Mouse (Mus musculus) G1E (cell line): ENCODE data around the gene Tsc1.

ENCODE experiments used
- CTCF ChIP-seq: IDR thresholded peaks from 2 replicates; pipeline ENCODE4 v1.5.1; 2012; ENCODE audit warnings: low read depth, low read length, inconsistent platforms, mixed read lengths
- TAL1 ChIP-seq: conservative IDR thresholded peaks from 2 replicates; pipeline ENCODE4 v1.6.1; 2012; ENCODE audit warnings: low read depth, low read length, inconsistent platforms, mixed read lengths

DNA sequence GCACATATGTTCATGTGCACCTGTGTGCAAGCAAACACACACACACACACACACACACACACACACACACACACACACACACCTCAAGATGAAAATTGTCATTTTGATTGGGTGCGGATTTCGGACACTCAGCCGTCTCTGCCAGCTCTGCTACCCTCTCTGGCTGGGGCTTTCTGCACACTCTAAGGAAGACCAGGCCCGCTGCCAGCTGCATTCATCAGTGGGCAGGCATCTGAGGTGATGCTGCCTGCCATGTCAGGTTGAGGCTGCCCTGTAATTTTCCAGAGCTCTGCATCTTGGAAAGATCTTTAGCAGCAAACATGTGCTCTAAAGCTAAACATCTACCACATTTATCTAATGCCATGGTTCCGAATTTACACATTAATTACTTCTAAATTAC is 96.1 kb downstream of the Tsc1 start:
- TF ChIP-seq CTCF (no peak), TAL1 (no peak)
